Mouse (Mus musculus) liver, postnatal 0 days (tissue): ENCODE measurements around the gene Abcb8.

Experiments
- CTCF ChIP-seq: sonication (generic); IDR thresholded peaks from 2 replicates; pipeline ENCODE4 v1.5.1; 2016; ENCODE audit warnings: antibody characterized with exemption, low read depth
- EP300 ChIP-seq: IDR thresholded peaks from 2 replicates; pipeline ENCODE4 v1.6.1; 2016; ENCODE audit warnings: antibody characterized with exemption, low read depth, mild to moderate bottlenecking

DNA sequence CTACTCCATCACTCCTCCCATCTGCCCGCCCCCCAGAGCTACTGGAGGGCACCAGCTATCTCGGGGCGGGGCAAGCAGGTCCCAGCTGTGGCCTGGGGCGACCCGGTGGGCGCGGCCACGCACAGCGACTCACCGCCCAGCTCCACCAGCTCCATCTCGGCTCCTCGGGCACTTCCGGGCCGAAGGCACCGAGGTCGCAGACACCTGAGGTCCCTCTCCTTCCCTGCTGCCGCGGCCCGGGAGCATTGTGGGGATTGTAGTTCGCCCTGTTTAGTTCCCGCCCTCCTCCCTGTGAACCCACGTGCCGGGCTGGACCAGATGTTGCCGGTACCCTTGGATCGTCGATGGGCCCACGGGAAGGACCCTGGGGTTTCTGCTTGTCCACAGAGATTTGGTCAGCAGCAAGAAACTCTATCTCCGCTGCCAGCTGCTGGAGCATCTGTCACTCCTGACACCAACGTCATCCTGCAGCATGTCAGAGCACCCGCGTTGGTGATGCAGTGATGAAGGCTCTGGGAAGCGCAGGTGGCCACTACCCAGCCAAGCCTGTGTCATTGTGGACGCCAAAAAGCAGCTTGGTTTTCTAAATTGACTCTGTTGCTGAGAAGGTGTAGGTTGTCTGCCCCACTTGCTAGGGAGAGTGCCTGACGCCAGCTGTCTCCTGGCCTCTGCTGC lies 54.3 kb downstream of the Abcb8 start, which contains the start of gene Tmub1:
- no peak for TF ChIP-seq CTCF
- TF ChIP-seq EP300, result no peak
